Mouse (Mus musculus): ENCODE measurements around the gene Mlkl.

The Mlkl gene

GRCm38 (mm10) chr8:111313961-111314360, 24.0 kb downstream of the Mlkl start:
- 95% methylated on average over 6 of the region's 6 CpGs for WGBS

DNA sequence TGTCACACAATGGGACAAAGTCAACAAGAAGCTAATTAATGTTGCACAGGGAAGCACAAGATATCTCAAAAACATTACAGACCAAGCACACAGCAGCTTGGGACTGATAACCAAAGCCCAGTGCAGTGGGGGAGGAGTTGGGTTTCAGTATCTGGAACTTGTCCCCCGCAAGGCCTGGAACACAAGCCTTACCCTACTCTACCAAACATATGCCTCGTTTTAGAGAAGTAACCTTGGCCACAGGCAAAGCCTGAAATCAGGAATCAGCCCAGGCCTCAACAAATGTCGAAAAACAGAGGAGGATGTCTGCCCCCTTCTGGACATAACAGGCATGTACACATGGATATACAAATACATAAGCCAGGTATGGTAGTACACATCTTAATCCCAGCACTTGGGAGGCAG, 25.2 kb downstream of the Mlkl start:
- WGBS = 75% methylated on average over 3 of the region's 3 CpGs

DNA sequence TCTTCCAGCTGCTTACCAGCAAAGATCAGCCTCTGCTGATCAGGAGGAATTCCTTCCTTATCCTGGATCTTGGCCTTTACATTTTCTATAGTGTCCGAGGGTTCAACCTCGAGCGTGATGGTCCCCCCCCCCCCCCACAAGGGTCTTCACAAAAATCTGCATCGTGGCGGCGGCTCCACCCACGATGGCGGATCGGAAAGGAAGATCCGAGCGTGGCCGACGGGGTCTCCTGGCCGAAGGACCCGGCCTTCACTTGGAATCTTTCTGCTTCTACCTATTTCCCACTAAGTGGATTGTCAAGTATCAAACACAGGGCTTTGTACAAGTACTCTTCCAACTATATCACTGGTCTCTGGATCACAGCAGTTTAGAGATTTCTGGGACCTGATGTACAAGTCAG, 28.0 kb downstream of the Mlkl start:
- 92% methylated on average over 15 of the region's 15 CpGs for WGBS

GRCm38 (mm10) chr8:111305031-111305730, 32.8 kb downstream of the Mlkl start:
- WGBS = 38% methylated on average over 5 of the region's 5 CpGs

GRCm38 (mm10) chr8:111304359-111304758, 33.6 kb downstream of the Mlkl start:
- 95% methylated on average over 3 of the region's 3 CpGs for WGBS

DNA sequence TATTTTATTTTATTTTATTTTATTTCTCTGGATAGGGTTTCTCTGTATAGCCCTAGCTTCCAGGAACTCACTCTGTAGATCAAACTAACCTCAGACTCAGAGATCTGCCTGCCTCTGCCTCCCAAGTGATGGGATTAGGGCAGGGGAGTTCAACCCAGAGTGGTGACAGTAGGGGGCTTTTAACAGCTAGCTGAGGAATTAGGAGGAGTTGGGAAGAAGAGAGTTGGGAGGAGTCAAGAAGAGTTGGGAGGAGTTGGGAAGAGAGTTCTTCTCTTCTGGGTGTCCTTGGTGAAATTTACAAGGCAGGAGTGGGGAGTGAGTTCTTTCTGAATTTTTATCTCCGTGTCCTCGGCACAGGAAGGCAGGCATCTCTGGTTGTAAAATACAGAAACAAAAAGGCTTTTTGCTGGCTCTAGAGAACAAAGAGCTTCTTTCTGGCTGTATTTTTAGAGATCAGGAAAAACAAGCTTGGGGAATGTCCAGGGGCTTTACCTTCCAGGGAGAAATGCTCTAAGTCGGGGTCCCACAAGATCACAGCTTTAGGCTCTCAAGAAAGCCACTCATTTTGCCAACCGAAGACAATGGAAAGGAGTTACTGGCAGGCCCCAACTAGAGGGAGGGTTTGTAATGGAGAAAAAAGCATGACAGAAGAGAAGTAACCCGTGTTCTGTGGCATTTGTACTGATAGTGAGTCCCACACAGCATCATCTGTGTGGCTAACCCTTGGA, 34.7 kb downstream of the Mlkl start:
- WGBS = 72% methylated on average over 5 of the region's 5 CpGs

DNA sequence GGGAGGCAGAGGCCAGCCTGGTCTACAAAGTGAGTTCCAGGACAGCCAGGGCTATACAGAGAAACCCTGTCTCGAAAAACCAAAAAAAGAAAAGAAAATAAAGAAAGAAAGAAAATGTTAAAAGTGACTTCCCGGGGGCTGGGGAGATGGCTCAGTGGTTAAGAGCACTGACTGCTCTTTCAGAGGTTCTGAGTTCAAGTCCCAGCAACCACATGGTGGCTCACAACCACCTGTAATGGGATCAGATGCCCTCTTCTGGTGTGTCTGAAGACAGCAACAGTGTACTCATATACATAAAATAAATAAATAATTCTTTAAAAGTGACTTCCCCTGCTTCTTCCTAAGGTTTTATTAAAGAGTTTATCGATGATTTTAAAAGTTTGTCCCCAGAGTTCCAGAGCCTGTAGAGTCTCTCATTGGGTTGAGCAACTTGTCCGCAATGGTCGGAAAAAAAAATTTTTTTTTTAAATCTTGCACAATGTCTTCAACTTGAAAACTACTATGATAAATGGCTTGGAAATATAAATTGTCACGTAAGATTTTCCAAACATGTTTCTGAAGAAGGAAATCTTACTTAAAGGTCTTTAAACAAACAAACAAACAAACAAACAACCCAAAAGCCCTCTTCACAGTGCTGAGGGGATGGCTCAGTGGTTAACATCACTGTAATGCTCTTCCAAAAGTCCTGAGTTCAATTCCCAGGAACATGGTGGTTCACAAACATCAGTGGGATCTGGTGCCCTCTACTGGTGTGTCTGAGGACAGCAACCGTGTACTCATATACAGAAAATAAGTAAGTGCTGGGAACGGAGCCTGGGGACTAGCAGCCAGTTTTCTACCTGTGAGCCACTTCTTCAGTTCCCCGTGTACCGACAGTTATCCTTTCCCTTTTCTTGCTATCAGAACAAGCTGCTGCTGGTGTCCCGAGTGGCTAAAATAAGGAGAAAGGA, 37.1 kb downstream of the Mlkl start:
- WGBS = 68% methylated on average over 11 of the region's 11 CpGs

DNA sequence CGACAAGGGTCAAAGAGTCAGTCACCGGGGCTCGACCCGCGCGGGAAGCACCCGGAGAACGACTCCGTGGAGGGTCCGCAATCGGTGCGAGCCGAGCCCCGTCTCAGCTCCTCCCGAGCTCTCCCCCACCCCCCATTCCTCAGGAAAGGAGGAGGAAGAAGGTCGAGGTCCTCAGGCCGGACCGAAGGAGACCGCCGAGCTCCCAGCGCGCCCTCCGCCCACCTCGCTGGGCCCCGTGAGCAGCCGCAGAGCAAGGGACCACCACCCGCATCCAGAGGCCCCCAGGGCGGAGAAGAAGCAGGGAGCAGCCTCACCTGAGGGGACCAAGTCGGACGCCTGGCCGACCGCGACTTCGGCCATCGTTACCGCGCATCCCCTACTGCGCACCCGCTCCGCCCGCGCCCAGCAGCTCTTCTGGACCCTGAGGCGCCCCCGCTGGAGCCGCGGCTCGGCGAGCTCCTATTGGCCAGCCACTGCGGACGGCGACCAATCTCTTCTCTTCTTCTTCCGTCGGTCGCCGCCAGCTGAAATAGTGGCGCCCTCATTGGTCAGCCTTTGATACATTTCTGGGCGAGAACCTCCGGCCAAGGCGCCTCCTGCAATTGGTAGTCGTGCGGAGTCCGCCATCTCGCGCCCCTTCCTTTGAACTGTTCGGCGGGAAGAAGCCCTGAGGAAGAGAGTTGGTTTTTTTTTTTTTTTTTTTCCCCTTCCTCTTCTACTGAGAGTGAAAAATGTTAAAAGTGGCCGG, 38.0 kb downstream of the Mlkl start, which contains the start of gene Rfwd3:
Gene Rfwd3, minus strand, starts transcription at position 402 of the 748 bp plus-strand sequence.
- WGBS = under 1% methylated on average over 67 of the region's 67 CpGs

- under 1% methylated on average over 28 of the region's 28 CpGs for WGBS
Observed at GRCm38 (mm10) chr8:111299363-111299820, 38.6 kb downstream of the Mlkl start.

DNA sequence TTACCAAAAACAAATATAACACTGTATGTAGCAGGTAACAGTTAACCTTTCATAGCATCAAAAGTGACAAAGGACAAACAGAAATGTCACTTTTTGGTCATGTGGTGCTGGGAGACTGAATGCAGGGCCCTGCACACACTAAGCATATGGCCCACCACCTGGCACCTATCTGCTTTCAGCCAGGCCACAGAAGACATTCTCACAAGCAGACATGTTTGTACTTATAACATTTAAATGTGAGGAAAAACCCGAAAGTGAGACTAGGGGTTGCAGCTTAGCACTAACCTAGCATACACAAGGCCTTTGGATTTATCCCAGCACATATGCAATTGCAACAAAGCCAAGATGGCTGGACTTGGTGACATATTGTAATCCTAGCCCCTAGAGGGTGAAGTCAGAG, 40.0 kb downstream of the Mlkl start:
- WGBS = 71% methylated on average over 1 of the region's 1 CpGs

DNA sequence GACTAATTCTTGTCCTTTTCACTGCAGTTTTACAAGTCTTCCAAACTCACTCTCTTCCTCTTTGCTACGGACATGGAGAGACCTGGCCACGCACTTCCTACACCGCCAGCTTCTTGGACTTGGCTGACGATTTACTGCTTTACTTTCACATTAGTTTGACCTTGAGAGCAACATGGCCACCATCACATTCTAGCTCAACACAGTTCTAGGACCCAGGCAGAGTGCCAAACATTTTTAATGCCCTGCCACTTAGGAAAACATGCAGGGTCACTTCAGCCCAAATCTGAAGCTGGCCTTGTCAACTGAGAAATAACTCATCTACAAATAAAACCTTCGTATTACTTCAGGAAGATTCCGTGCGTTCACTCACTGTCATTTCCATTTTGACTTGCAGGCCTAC, 46.2 kb downstream of the Mlkl start:
- 87% methylated on average over 7 of the region's 7 CpGs for WGBS

- 95% methylated on average over 7 of the region's 7 CpGs for WGBS
Observed at GRCm38 (mm10) chr8:111290586-111290985, 47.4 kb downstream of the Mlkl start.

DNA sequence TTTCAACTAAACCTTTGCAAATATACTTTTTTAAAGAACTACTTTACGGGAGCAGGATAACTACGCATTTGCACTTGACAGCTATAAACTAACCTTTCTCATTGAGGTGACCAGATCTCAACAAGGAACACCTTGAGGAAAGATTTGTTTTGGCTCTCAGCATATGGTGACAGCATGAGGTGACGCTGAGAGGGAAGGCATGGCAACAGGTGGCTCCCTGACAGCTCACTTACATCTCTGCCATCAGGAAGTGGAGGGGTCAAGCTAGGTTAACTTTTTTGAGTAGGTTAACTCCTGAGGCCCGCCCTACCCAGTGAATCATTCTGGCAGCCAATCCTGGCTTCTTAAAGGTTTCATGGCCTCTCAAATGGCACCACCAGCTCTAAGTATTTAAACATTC, 52.4 kb downstream of the Mlkl start:
- WGBS = 93% methylated on average over 4 of the region's 4 CpGs

- WGBS = 86% methylated on average over 3 of the region's 3 CpGs
Observed at GRCm38 (mm10) chr8:111282093-111282492, 55.9 kb downstream of the Mlkl start.

GRCm38 (mm10) chr8:111268277-111268676, 69.7 kb downstream of the Mlkl start:
- WGBS = 81% methylated on average over 2 of the region's 2 CpGs

DNA sequence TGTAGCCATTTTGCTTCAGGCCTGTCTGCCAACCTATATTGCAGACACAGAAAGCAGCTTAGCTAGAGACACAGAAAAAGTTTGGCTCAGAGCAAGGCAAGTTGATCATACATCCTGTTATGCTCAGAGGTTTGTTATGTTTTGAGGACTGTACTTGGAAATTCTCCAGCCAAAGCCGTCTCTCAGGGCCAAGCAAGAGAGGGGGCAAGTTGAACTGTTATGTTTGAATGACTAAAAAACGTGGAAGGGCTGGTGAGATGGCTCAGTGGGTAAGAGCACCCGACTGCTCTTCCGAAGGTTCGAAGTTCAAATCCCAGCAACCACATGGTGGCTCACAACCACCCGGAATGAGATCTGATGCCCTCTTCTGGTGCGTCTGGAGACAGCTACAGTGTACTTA, 71.8 kb downstream of the Mlkl start:
- WGBS = 68% methylated on average over 7 of the region's 7 CpGs

- WGBS = 94% methylated on average over 2 of the region's 2 CpGs
Observed at GRCm38 (mm10) chr8:111264693-111265220, 73.2 kb downstream of the Mlkl start.

DNA sequence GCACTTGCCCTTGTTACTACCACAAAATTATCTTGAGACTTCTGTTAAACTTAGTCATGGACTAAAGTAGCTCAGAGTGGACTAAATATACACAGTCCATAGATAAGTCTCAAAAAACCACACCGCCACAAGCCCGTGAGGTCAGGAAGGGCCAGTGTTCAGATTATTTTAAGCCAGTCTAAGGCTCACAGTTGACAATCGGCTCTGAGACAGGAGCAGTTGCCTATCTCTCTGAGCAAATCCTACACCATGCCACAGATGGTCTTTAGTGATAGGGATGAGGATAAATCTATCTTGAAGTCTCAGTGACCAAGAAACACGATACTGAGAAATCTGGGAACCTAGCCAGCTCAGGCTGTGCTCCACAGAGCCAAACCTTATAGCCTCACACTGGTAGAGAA, 76.0 kb downstream of the Mlkl start:
- WGBS = 65% methylated on average over 4 of the region's 4 CpGs

All from cerebral cortex, adult 2 months (tissue).